Mouse (Mus musculus) liver, adult 2 months (tissue): ENCODE measurements around the gene Cript. TPM values are rescaled to one million over a fixed set of nuclear protein-coding genes. Genes with fewer than 3 reads are reported as not detected.

ENCODE experiments used
- DNase-seq: peaks from one replicate; pipeline ENCODE4 v3.0.0-alpha.2; 2011; ENCODE audit warnings: low read depth, low spot score; ENCODE audit errors: extremely low read depth
- H3K27ac ChIP-seq: fragments of 200-500 bp; replicated peaks from 2 replicates; pipeline ENCODE4 v1.5.1; 2012; ENCODE audit warnings: low read depth, mild to moderate bottlenecking, control low read depth, inconsistent platforms, low read length; ENCODE audit not compliant: insufficient read depth
- H3K27me3 ChIP-seq: fragments of 200-500 bp; 2 replicates; pipeline ENCODE4 v1.6.1; 2012; ENCODE audit warnings: mild to moderate bottlenecking, moderate library complexity, low read length, inconsistent platforms; ENCODE audit not compliant: control insufficient read depth, insufficient read depth
- H3K36me3 ChIP-seq: fragments of 200-500 bp; 2 replicates; pipeline ENCODE4 v1.6.1; 2012; ENCODE audit warnings: low read length, inconsistent platforms; ENCODE audit not compliant: control insufficient read depth, insufficient read depth
- H3K4me1 ChIP-seq: fragments of 200-500 bp; 2 replicates; pipeline ENCODE4 v1.6.1; 2011; ENCODE audit warnings: low read length; ENCODE audit not compliant: control insufficient read depth, insufficient read depth
- H3K4me3 ChIP-seq: fragments of 200-500 bp; 2 replicates; pipeline ENCODE4 v1.5.1; 2011; ENCODE audit warnings: low read depth, mild to moderate bottlenecking, control low read depth, low read length, moderate library complexity; ENCODE audit not compliant: insufficient read depth
- H3K79me2 ChIP-seq: fragments of 200-500 bp; 2 replicates; pipeline ENCODE4 v1.6.1; 2012; ENCODE audit warnings: inconsistent platforms, mild to moderate bottlenecking, low read length, moderate library complexity; ENCODE audit not compliant: control insufficient read depth, insufficient read depth
- H3K9ac ChIP-seq: fragments of 200-500 bp; 2 replicates; pipeline ENCODE4 v1.6.1; 2012; ENCODE audit warnings: low read depth, mild to moderate bottlenecking, control low read depth, inconsistent platforms, low read length
- CTCF ChIP-seq: fragments of 200-500 bp; IDR thresholded peaks from 2 replicates; pipeline ENCODE4 v1.5.1; 2011; ENCODE audit warnings: low read depth, low read length, control low read depth
- POLR2A ChIP-seq: fragments of 200-500 bp; IDR thresholded peaks from 2 replicates; pipeline ENCODE4 v1.6.1; 2011; ENCODE audit warnings: low read length, control low read depth; ENCODE audit not compliant: insufficient read depth; ENCODE audit errors: extremely low read depth
- WGBS: fragments of 180-500 bp; shearing (Covaris S2); methylation state at CpG from one replicate; pipeline ENCODE4 v1.1.7; 2018; 5-methylcytosine and 5-hydroxymethylcytosine counted together
- polyA plus RNA-seq: library from polyadenylated mRNA; depleted of rRNA; stranded (reverse); fragments of >200 nt; gene quantifications from 2 replicates; pipeline ENCODE4 v1.2.3, GENCODE M21; 2012
- total RNA-seq: library from RNA; depleted of rRNA; stranded (reverse); fragments of >200 nt; gene quantifications from 2 replicates; pipeline ENCODE4 v1.2.3, GENCODE M21; 2014

The Cript gene
- total and polyA plus RNA-seq, 2 experiments: 7.4 to 26.9 TPM

DNA sequence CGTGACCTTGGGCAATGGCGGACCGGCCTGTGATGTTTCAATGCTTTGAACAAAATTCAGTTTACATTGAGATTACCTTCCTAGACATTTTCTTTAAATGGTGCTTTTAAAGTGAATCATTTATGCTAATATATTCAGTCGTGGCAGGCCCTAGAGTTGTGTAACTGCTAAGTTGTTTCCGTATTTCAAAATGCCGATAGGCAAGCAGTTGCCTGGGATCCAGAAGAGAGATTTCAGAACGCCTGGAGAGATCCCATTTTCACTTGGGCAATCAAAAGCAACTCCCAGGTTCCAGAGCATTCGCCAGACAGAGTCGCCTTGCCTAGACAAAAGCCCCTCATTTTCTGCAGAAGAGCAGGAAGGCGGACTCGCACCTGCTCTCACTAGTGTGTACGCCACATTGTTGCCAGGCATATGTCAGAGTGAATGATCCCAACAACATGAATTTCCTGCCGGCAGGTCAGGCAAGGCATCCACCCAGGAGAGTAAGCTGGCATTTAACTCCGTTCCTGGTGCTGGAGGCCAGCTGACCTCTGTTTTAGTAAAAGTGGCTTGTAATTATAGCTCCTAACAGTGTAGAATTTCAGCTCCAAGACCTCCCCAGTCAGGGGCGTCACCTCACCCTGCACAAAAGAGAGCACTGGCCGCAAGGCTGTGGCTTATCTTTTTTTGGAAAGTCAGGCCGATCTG lies 38.8 kb upstream of the Cript start:
- H3K36me3 ChIP-seq: no peaks in the 10 kb centered on the region
- H3K4me3 ChIP-seq: no peak overlapping the region
- H3K27ac ChIP-seq: no peak overlapping the region
- DNase-seq: no peak
- WGBS: 85% methylated on average over 17 of the region's 17 CpGs
- no peak for TF ChIP-seq CTCF
- no peak for TF ChIP-seq POLR2A
- no peaks in the 10 kb centered on the region for H3K4me1 ChIP-seq
- no peaks in the 10 kb centered on the region for H3K27me3 ChIP-seq
- no peak overlapping the region for H3K9ac ChIP-seq
- H3K79me2 ChIP-seq: no peaks in the 10 kb centered on the region

GRCm38 (mm10) chr17:86988161-86988560 lies 37.2 kb upstream of the Cript start:
- no peaks in the 10 kb centered on the region for H3K36me3 ChIP-seq
- no peak overlapping the region for H3K4me3 ChIP-seq
- no peak overlapping the region for H3K27ac ChIP-seq
- no peaks in the 10 kb centered on the region for H3K27me3 ChIP-seq
- TF ChIP-seq CTCF (no peak), POLR2A (no peak)
- WGBS: 92% methylated on average over 5 of the region's 5 CpGs
- H3K9ac ChIP-seq: no peak overlapping the region
- H3K4me1 ChIP-seq: no peaks in the 10 kb centered on the region
- H3K79me2 ChIP-seq: no peaks in the 10 kb centered on the region
- DNase-seq: no peak

DNA sequence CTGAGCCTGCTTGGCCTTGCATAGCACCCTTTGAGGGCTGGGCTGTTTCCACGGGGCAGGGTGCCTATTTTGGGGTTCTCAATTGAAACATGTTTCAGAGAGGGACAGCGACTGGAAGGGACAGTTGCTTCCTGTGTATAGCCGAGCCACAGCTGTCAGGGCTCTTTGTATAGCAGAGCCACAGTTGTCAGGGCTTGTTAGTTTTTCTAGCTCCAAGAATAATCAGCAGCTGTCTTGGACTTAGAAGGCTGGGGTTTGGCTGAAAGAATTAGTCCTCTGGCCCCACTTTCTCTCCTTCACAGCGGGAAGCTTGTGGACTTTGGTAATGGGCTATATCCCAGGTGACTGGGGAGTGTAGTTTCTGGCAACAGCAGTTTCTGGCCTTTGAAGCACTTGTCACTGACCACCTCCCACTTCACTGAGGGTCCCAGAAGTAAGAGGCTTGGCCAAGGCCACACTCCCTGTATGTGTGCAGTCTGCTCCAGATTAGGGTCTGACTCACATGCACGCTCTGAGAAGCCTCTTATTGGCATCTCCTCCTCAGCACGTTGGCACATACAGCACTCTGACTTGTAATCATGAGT lies 36.7 kb upstream of the Cript start:
- Histone ChIP-seq H3K4me1 (no peaks in the 10 kb centered on the region), H3K27ac (no peak overlapping the region), H3K4me3 (no peak overlapping the region), H3K79me2 (0 out of 2 replicates have a peak, but pooled peaks cover 2% of the 10 kb centered on the region), H3K36me3 (no peaks in the 10 kb centered on the region), H3K27me3 (no peaks in the 10 kb centered on the region), H3K9ac (no peak overlapping the region)
- DNase-seq: no peak
- TF ChIP-seq CTCF: no peak
- TF ChIP-seq POLR2A: no peak
- 74% methylated on average over 6 of the region's 6 CpGs for WGBS

DNA sequence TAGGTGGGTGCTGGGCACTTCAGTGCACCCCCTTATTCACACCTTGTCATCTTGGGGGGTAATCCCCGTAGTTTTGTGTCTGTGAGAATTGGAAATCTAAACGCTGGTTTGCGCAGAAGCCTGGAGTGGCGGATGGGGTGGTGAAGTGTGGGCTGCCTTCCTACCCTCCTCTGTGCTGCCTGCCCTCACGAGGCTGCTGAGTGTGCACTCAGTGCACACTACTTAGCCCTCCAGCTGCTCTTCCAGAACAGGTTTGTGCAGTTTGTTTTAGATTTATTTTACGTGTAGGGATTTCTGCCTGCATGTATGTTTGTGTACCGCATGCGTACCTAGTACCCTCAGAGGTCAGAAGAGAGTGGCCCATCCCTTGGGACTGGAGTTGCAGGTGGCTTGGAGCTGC lies 34.0 kb upstream of the Cript start:
- H3K4me1 ChIP-seq: no peaks in the 10 kb centered on the region
- H3K36me3 ChIP-seq: no peaks in the 10 kb centered on the region
- H3K27me3 ChIP-seq: no peaks in the 10 kb centered on the region
- DNase-seq: no peak
- TF ChIP-seq CTCF: no peak
- no peak for TF ChIP-seq POLR2A
- H3K9ac ChIP-seq: no peak overlapping the region
- no peak overlapping the region for H3K27ac ChIP-seq
- no peak overlapping the region for H3K4me3 ChIP-seq
- peaks cover 2% of the 10 kb centered on the region; the same call in 1 of the 2 replicates for H3K79me2 ChIP-seq
- 91% methylated on average over 8 of the region's 8 CpGs for WGBS

DNA sequence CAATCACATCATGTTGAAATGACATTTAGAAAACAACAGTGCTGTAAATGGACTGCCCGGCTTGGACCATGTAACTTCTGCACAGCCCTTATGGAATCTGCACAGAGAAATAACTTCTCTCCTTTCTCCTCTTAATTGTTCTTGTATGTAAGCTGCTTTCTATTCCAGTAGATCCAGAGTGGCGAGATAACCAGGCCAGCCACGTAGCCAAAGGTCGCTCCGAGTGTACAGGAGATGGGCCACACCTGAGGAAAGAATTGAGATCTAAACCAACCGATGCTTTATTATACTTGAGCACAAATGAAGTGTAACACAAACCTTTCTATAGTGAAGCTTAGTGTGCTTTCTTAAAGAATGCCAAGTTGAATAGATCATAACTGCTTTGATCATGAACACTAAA lies 28.0 kb upstream of the Cript start:
- H3K79me2 ChIP-seq: peaks cover 2% of the 10 kb centered on the region; the same call in 1 of the 2 replicates
- no peak overlapping the region for H3K27ac ChIP-seq
- 93% methylated on average over 6 of the region's 6 CpGs for WGBS
- no peaks in the 10 kb centered on the region; the same call in 1 of the 2 replicates for H3K36me3 ChIP-seq
- no peak for TF ChIP-seq CTCF
- no peak overlapping the region for H3K9ac ChIP-seq
- no peak for DNase-seq
- H3K4me1 ChIP-seq: no peaks in the 10 kb centered on the region
- no peaks in the 10 kb centered on the region for H3K27me3 ChIP-seq
- no peak overlapping the region for H3K4me3 ChIP-seq

GRCm38 (mm10) chr17:87008950-87009349 lies 16.4 kb upstream of the Cript start:
- no peaks in the 10 kb centered on the region for H3K27me3 ChIP-seq
- H3K9ac ChIP-seq: no peak overlapping the region
- WGBS: 97% methylated on average over 3 of the region's 3 CpGs
- H3K27ac ChIP-seq: no peak overlapping the region
- TF ChIP-seq POLR2A (no peak), CTCF (0 out of 2 replicates have a peak, but pooled peaks have one; percentile 5)
- no peak overlapping the region for H3K4me3 ChIP-seq
- DNase-seq: no peak
- no peaks in the 10 kb centered on the region for H3K79me2 ChIP-seq
- no peaks in the 10 kb centered on the region for H3K36me3 ChIP-seq
- no peaks in the 10 kb centered on the region for H3K4me1 ChIP-seq
